Mouse (Mus musculus): ENCODE results near the gene Gfm2.

DNA sequence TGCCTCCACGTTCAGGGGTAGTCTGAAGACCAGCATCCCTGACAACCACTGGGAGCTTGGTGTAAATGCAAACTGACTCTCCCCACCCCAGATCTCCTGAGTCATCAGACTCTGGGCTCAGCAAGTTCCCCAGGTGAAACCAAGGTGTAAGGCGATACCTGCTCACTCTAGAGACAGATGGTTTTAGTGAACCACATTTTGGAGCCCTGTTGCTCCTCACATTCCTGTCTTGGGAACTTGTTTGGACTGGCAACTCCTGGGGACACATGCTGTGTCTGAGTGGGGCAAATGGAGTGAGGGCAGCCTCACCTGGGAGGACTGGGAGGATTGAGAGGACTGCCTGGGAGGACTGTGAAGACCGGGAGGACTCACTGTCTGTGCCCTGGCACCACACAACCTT lies 90.1 kb downstream of the Gfm2 start:
- no peak for TF ChIP-seq POLR2A (IDR thresholded peaks at IDR 0.05; ENCODE audit: extremely low read depth, insufficient read depth, low read length)
- TF ChIP-seq CTCF (IDR thresholded peaks at IDR 0.05; ENCODE audit: low read depth, low read length), result no peak

All from liver, adult 2 months (tissue).